Mouse (Mus musculus): ENCODE measurements around the gene Nsmce4a. TPM values are rescaled to one million over a fixed set of nuclear protein-coding genes. Genes with fewer than 3 reads are reported as not detected.
A peak's percentile ranks its signal among the peaks of the same experiment; 100 is the strongest.
"Not testable (repeated sequence)": the region's sequence is repeated elsewhere in the genome, so short reads cannot be mapped to it uniquely, and the experiment has no call there.

Nsmce4a gene
- polyA plus RNA-seq, 1 experiment from 2014 or later, result 172 TPM

- H3K4me3 ChIP-seq (replicated peaks), result no peak overlapping the region
- H3K36me3 ChIP-seq (replicated peaks), result no peaks in the 10 kb centered on the region
- no peak overlapping the region for H3K4me2 ChIP-seq
- H3K9ac ChIP-seq, result no peak overlapping the region
- no peaks in the 10 kb centered on the region for H3K9me3 ChIP-seq
- peaks cover 7% of the 10 kb centered on the region for H3K27me3 ChIP-seq
- 67% methylated on average over 6 of the region's 6 CpGs for WGBS
- H3K4me1 ChIP-seq, result peaks cover 15% of the 10 kb centered on the region
- ATAC-seq (ENCODE audit: low FRiP score), result no peak
- no peak overlapping the region for H3K27ac ChIP-seq
Observed at GRCm38 (mm10) chr7:130597546-130597945, 24.6 kb upstream of the Nsmce4a start.

- H3K4me3 ChIP-seq (replicated peaks); H3K36me3 ChIP-seq (replicated peaks); H3K4me2 ChIP-seq; H3K9me3 ChIP-seq; H3K27ac ChIP-seq; H3K27me3 ChIP-seq; H3K9ac ChIP-seq: not testable (repeated sequence)
- H3K4me1 ChIP-seq, result peaks cover 15% of the 10 kb centered on the region
- 57% methylated on average over 9 of the region's 19 CpGs for WGBS
- ATAC-seq (ENCODE audit: low FRiP score), result 0 out of 2 replicates have a peak, but pooled peaks have one; percentile 4
Observed at GRCm38 (mm10) chr7:130596079-130596855, 23.3 kb upstream of the Nsmce4a start.

- H3K9ac ChIP-seq; H3K4me3 ChIP-seq (replicated peaks); H3K36me3 ChIP-seq (replicated peaks); H3K4me2 ChIP-seq; H3K9me3 ChIP-seq; H3K27me3 ChIP-seq: not testable (repeated sequence)
- Histone ChIP-seq H3K4me1 (peaks cover 27% of the 10 kb centered on the region), H3K27ac (peak overlapping the region; percentile 68; the same call in 1 of the 2 replicates)
- WGBS, result 23% methylated on average over 8 of the region's 11 CpGs
- peak; percentile 84 for ATAC-seq (ENCODE audit: low FRiP score)
Observed at GRCm38 (mm10) chr7:130593375-130594239, 20.7 kb upstream of the Nsmce4a start.

- WGBS, result no CpG with 5 or more reads among the region's 11 CpGs
- not testable (repeated sequence) for H3K36me3 ChIP-seq (replicated peaks); ATAC-seq (ENCODE audit: low FRiP score)
Observed at GRCm38 (mm10) chr7:130592975-130593374, 20.1 kb upstream of the Nsmce4a start.

GRCm38 (mm10) chr7:130590845-130591437 lies 18.0 kb upstream of the Nsmce4a start:
- Histone ChIP-seq H3K4me2 (no peak overlapping the region), H3K9me3 (no peaks in the 10 kb centered on the region), H3K36me3 (replicated peaks) (no peaks in the 10 kb centered on the region), H3K4me3 (replicated peaks) (no peak overlapping the region), H3K4me1 (peaks cover 15% of the 10 kb centered on the region), H3K9ac (no peak overlapping the region), H3K27me3 (no peaks in the 10 kb centered on the region), H3K27ac (no peak overlapping the region)
- WGBS, result 61% methylated on average over 8 of the region's 8 CpGs
- no peak for ATAC-seq (ENCODE audit: low FRiP score)

More at GRCm38 (mm10) chr7:130592975-130593374, 20.1 kb upstream of the Nsmce4a start:
- H3K27ac ChIP-seq; H3K4me2 ChIP-seq; H3K27me3 ChIP-seq; H3K9me3 ChIP-seq; H3K4me3 ChIP-seq (replicated peaks); H3K9ac ChIP-seq: not testable (repeated sequence)
- peaks cover 27% of the 10 kb centered on the region for H3K4me1 ChIP-seq

- no peak for ATAC-seq (ENCODE audit: low FRiP score)
- H3K27ac ChIP-seq, result peak overlapping the region; percentile 10; the same call in 1 of the 2 replicates
Observed at GRCm38 (mm10) chr7:130590081-130590828, 17.3 kb upstream of the Nsmce4a start.

GRCm38 (mm10) chr7:130586521-130587072 lies 13.7 kb upstream of the Nsmce4a start:
- Histone ChIP-seq H3K36me3 (replicated peaks) (no peaks in the 10 kb centered on the region), H3K4me1 (peaks cover 12% of the 10 kb centered on the region), H3K9ac (no peak overlapping the region), H3K9me3 (no peaks in the 10 kb centered on the region), H3K4me2 (no peak overlapping the region), H3K27ac (no peak overlapping the region), H3K27me3 (no peaks in the 10 kb centered on the region), H3K4me3 (replicated peaks) (no peak overlapping the region)
- WGBS, result 84% methylated on average over 2 of the region's 2 CpGs
- no peak for ATAC-seq (ENCODE audit: low FRiP score)

More at GRCm38 (mm10) chr7:130590081-130590828, 17.3 kb upstream of the Nsmce4a start:
- 33% methylated on average over 13 of the region's 13 CpGs for WGBS
- peaks cover 15% of the 10 kb centered on the region for H3K4me1 ChIP-seq
- no peaks in the 10 kb centered on the region for H3K27me3 ChIP-seq
- H3K4me2 ChIP-seq, result no peak overlapping the region
- H3K36me3 ChIP-seq (replicated peaks), result no peaks in the 10 kb centered on the region
- H3K9me3 ChIP-seq, result no peaks in the 10 kb centered on the region
- H3K4me3 ChIP-seq (replicated peaks), result no peak overlapping the region
- H3K9ac ChIP-seq, result no peak overlapping the region

- Histone ChIP-seq H3K27me3 (no peaks in the 10 kb centered on the region), H3K36me3 (replicated peaks) (no peaks in the 10 kb centered on the region), H3K4me3 (replicated peaks) (no peak overlapping the region), H3K4me2 (no peak overlapping the region), H3K27ac (no peak overlapping the region), H3K4me1 (peaks cover 13% of the 10 kb centered on the region), H3K9ac (no peak overlapping the region), H3K9me3 (no peaks in the 10 kb centered on the region)
- ATAC-seq (ENCODE audit: low FRiP score), result no peak
- 92% methylated on average over 5 of the region's 5 CpGs for WGBS
Observed at GRCm38 (mm10) chr7:130578607-130579006, 5.7 kb upstream of the Nsmce4a start.

- Histone ChIP-seq H3K4me2 (no peak overlapping the region), H3K27me3 (no peaks in the 10 kb centered on the region), H3K27ac (no peak overlapping the region), H3K4me1 (peaks cover 13% of the 10 kb centered on the region), H3K36me3 (replicated peaks) (no peaks in the 10 kb centered on the region), H3K9me3 (no peaks in the 10 kb centered on the region), H3K9ac (no peak overlapping the region), H3K4me3 (replicated peaks) (no peak overlapping the region)
- WGBS, result 93% methylated on average over 2 of the region's 2 CpGs
- ATAC-seq (ENCODE audit: low FRiP score), result no peak
Observed at GRCm38 (mm10) chr7:130578066-130578465, 5.1 kb upstream of the Nsmce4a start.

- Histone ChIP-seq H3K9ac (no peak within 1 kb of the TSS), H3K4me2 (no peak within 1 kb of the TSS), H3K9me3 (no peaks in the 10 kb centered on the region), H3K27me3 (no peaks in the 10 kb centered on the region), H3K36me3 (replicated peaks) (no peaks in the 10 kb centered on the region), H3K4me1 (peaks cover 13% of the 10 kb centered on the region), H3K4me3 (replicated peaks) (no peak within 1 kb of the TSS), H3K27ac (no peak within 1 kb of the TSS)
- 56% methylated on average over 15 of the region's 15 CpGs for WGBS
- ATAC-seq (ENCODE audit: low FRiP score), result no peak
Observed at GRCm38 (mm10) chr7:130577388-130578003, 4.6 kb upstream of the Nsmce4a start, which contains the start of gene Tacc2. TSS of gene Tacc2 (plus strand) at chr7:130577438.

- no peaks in the 10 kb centered on the region for H3K36me3 ChIP-seq (replicated peaks)
- ATAC-seq (ENCODE audit: low FRiP score), result no peak
- no peak overlapping the region for H3K4me3 ChIP-seq (replicated peaks)
- H3K4me2 ChIP-seq, result no peak overlapping the region
- no peak overlapping the region for H3K9ac ChIP-seq
- no peaks in the 10 kb centered on the region for H3K27me3 ChIP-seq
- 44% methylated on average over 10 of the region's 10 CpGs for WGBS
- peaks cover 13% of the 10 kb centered on the region for H3K4me1 ChIP-seq
- no peak overlapping the region for H3K27ac ChIP-seq
- no peaks in the 10 kb centered on the region for H3K9me3 ChIP-seq
Observed at GRCm38 (mm10) chr7:130576981-130577380, 4.1 kb upstream of the Nsmce4a start.

All from forebrain, embryonic 12.5 days (tissue).